Mouse (Mus musculus): ENCODE data around the gene 2010003K11Rik.
"Not testable (repeated sequence)": the region's sequence is repeated elsewhere in the genome, so short reads cannot be mapped to it uniquely, and the experiment has no call there.

GRCm38 (mm10) chr19:4454040-4454439 lies 44.3 kb downstream of the 2010003K11Rik start:
- not testable (repeated sequence) for TF ChIP-seq CTCF (IDR thresholded peaks at IDR 0.05); EP300 (IDR thresholded peaks at IDR 0.05; ENCODE audit: insufficient read depth, low read depth, low read length); POLR2A (IDR thresholded peaks at IDR 0.05; ENCODE audit: insufficient read depth, low read depth, low read length)

Measured in heart, adult 2 months (tissue).